Mouse (Mus musculus): ENCODE data around the gene Rps16. TPM values are rescaled to one million over a fixed set of nuclear protein-coding genes. Genes with fewer than 3 reads are reported as not detected.
"Not testable (repeated sequence)": the region's sequence is repeated elsewhere in the genome, so short reads cannot be mapped to it uniquely, and the experiment has no call there.

Gene Rps16
- total and polyA plus RNA-seq, 2 experiments from 2014 or later: 154 to 575 TPM

GRCm38 (mm10) chr7:28382347-28382951, 32.0 kb downstream of the Rps16 start:
- Histone ChIP-seq H3K4me1 (ENCODE audit: insufficient read depth, low read length) (peaks cover 7% of the 10 kb centered on the region), H3K27ac (peak overlapping the region; percentile 76; the same call in 1 of the 2 replicates), H3K9me3 (ENCODE audit: low read length) (no peaks in the 10 kb centered on the region), H3K27me3 (ENCODE audit: insufficient read depth, low read length) (no peaks in the 10 kb centered on the region), H3K36me3 (ENCODE audit: insufficient read depth, low read length) (no peaks in the 10 kb centered on the region; the same call in 1 of the 2 replicates), H3K4me2 (ENCODE audit: low read depth, low read length) (peak overlapping the region; percentile 49; the same call in 1 of the 2 replicates), H3K4me3 (ENCODE audit: low read length) (no peak overlapping the region), H3K9ac (replicated peaks; ENCODE audit: low read length) (no peak overlapping the region)
- ATAC-seq (no peak), DNase-seq (ENCODE audit: low spot score) (peak; percentile 17)
- WGBS: 54% methylated on average over 12 of the region's 12 CpGs
- TF ChIP-seq CTCF (IDR thresholded peaks at IDR 0.05; ENCODE audit: low read depth): no peak

GRCm38 (mm10) chr7:28382981-28383396, 32.5 kb downstream of the Rps16 start:
- peak overlapping the region; percentile 76; the same call in 1 of the 2 replicates for H3K27ac ChIP-seq
- DNase-seq (ENCODE audit: low spot score) (peak; percentile 10), ATAC-seq (no peak)
- 72% methylated on average over 11 of the region's 11 CpGs for WGBS
- H3K4me3 ChIP-seq (ENCODE audit: low read length): no peak overlapping the region
- peaks cover 5% of the 10 kb centered on the region for H3K4me1 ChIP-seq (ENCODE audit: insufficient read depth, low read length)
- no peak for TF ChIP-seq CTCF (IDR thresholded peaks at IDR 0.05; ENCODE audit: low read depth)
- H3K9ac ChIP-seq (replicated peaks; ENCODE audit: low read length): no peak overlapping the region
- H3K4me2 ChIP-seq (ENCODE audit: low read depth, low read length): no peak overlapping the region
- peaks cover 2% of the 10 kb centered on the region; the same call in 1 of the 2 replicates for H3K36me3 ChIP-seq (ENCODE audit: insufficient read depth, low read length)
- no peaks in the 10 kb centered on the region for H3K27me3 ChIP-seq (ENCODE audit: insufficient read depth, low read length)
- H3K9me3 ChIP-seq (ENCODE audit: low read length): no peaks in the 10 kb centered on the region

GRCm38 (mm10) chr7:28383606-28384005, 33.2 kb downstream of the Rps16 start:
- Histone ChIP-seq H3K36me3 (ENCODE audit: insufficient read depth, low read length) (peaks cover 8% of the 10 kb centered on the region; the same call in 1 of the 2 replicates), H3K9me3 (ENCODE audit: low read length) (no peaks in the 10 kb centered on the region), H3K4me3 (ENCODE audit: low read length) (no peak overlapping the region), H3K9ac (replicated peaks; ENCODE audit: low read length) (no peak overlapping the region), H3K4me1 (ENCODE audit: insufficient read depth, low read length) (no peaks in the 10 kb centered on the region), H3K27ac (no peak overlapping the region), H3K27me3 (ENCODE audit: insufficient read depth, low read length) (no peaks in the 10 kb centered on the region), H3K4me2 (ENCODE audit: low read depth, low read length) (no peak overlapping the region)
- no peak for DNase-seq (ENCODE audit: low spot score)
- 84% methylated on average over 4 of the region's 4 CpGs for WGBS
- TF ChIP-seq CTCF (IDR thresholded peaks at IDR 0.05; ENCODE audit: low read depth): no peak
- ATAC-seq: no peak

- Histone ChIP-seq H3K9me3 (ENCODE audit: low read length) (no peaks in the 10 kb centered on the region), H3K4me1 (ENCODE audit: insufficient read depth, low read length) (no peaks in the 10 kb centered on the region), H3K27me3 (ENCODE audit: insufficient read depth, low read length) (no peaks in the 10 kb centered on the region), H3K27ac (no peak overlapping the region), H3K9ac (replicated peaks; ENCODE audit: low read length) (no peak overlapping the region), H3K4me3 (ENCODE audit: low read length) (no peak overlapping the region), H3K4me2 (ENCODE audit: low read depth, low read length) (no peak overlapping the region), H3K36me3 (ENCODE audit: insufficient read depth, low read length) (peaks cover 12% of the 10 kb centered on the region; the same call in 1 of the 2 replicates)
- DNase-seq (ENCODE audit: low spot score) (no peak), ATAC-seq (no peak)
- 81% methylated on average over 6 of the region's 6 CpGs for WGBS
- no peak for TF ChIP-seq CTCF (IDR thresholded peaks at IDR 0.05; ENCODE audit: low read depth)
Measured at GRCm38 (mm10) chr7:28384162-28384561, 33.7 kb downstream of the Rps16 start.

- H3K9ac ChIP-seq (replicated peaks; ENCODE audit: low read length): no peak overlapping the region
- DNase-seq (ENCODE audit: low spot score) (no peak), ATAC-seq (no peak)
- no peaks in the 10 kb centered on the region for H3K9me3 ChIP-seq (ENCODE audit: low read length)
- H3K36me3 ChIP-seq (ENCODE audit: insufficient read depth, low read length): peaks cover 18% of the 10 kb centered on the region; the same call in 1 of the 2 replicates
- no peak for TF ChIP-seq CTCF (IDR thresholded peaks at IDR 0.05; ENCODE audit: low read depth)
- 90% methylated on average over 9 of the region's 9 CpGs for WGBS
- no peak overlapping the region for H3K27ac ChIP-seq
- H3K27me3 ChIP-seq (ENCODE audit: insufficient read depth, low read length): no peaks in the 10 kb centered on the region
- no peak overlapping the region for H3K4me2 ChIP-seq (ENCODE audit: low read depth, low read length)
- H3K4me3 ChIP-seq (ENCODE audit: low read length): no peak overlapping the region
- no peaks in the 10 kb centered on the region for H3K4me1 ChIP-seq (ENCODE audit: insufficient read depth, low read length)
Measured at GRCm38 (mm10) chr7:28385196-28385595, 34.7 kb downstream of the Rps16 start.

- Histone ChIP-seq H3K9me3 (ENCODE audit: low read length) (no peaks in the 10 kb centered on the region), H3K27ac (no peak overlapping the region), H3K4me1 (ENCODE audit: insufficient read depth, low read length) (no peaks in the 10 kb centered on the region), H3K4me3 (ENCODE audit: low read length) (no peak overlapping the region), H3K27me3 (ENCODE audit: insufficient read depth, low read length) (no peaks in the 10 kb centered on the region), H3K36me3 (ENCODE audit: insufficient read depth, low read length) (peaks cover 23% of the 10 kb centered on the region; the same call in 1 of the 2 replicates), H3K9ac (replicated peaks; ENCODE audit: low read length) (no peak overlapping the region), H3K4me2 (ENCODE audit: low read depth, low read length) (no peak overlapping the region)
- no peak for TF ChIP-seq CTCF (IDR thresholded peaks at IDR 0.05; ENCODE audit: low read depth)
- WGBS: 86% methylated on average over 7 of the region's 7 CpGs
- DNase-seq (ENCODE audit: low spot score): no peak
- no peak for ATAC-seq
Measured at GRCm38 (mm10) chr7:28386007-28386406, 35.6 kb downstream of the Rps16 start.

GRCm38 (mm10) chr7:28386462-28386861, 36.0 kb downstream of the Rps16 start:
- H3K9ac ChIP-seq (replicated peaks; ENCODE audit: low read length): no peak overlapping the region
- H3K27me3 ChIP-seq (ENCODE audit: insufficient read depth, low read length): no peaks in the 10 kb centered on the region
- peak; percentile 65 for ATAC-seq

GRCm38 (mm10) chr7:28386877-28387276, 36.4 kb downstream of the Rps16 start:
- not testable (repeated sequence) for H3K4me2 ChIP-seq (ENCODE audit: low read depth, low read length); H3K4me3 ChIP-seq (ENCODE audit: low read length); H3K27me3 ChIP-seq (ENCODE audit: insufficient read depth, low read length); H3K9ac ChIP-seq (replicated peaks; ENCODE audit: low read length); H3K4me1 ChIP-seq (ENCODE audit: insufficient read depth, low read length); DNase-seq (ENCODE audit: low spot score); H3K9me3 ChIP-seq (ENCODE audit: low read length); H3K27ac ChIP-seq; ATAC-seq
- peaks cover 23% of the 10 kb centered on the region; the same call in 1 of the 2 replicates for H3K36me3 ChIP-seq (ENCODE audit: insufficient read depth, low read length)
- 83% methylated on average over 6 of the region's 6 CpGs for WGBS

More at GRCm38 (mm10) chr7:28386462-28386861, 36.0 kb downstream of the Rps16 start:
- peak; percentile 87 for DNase-seq (ENCODE audit: low spot score)
- Histone ChIP-seq H3K4me1 (ENCODE audit: insufficient read depth, low read length) (0 out of 2 replicates have a peak, but pooled peaks cover 1% of the 10 kb centered on the region), H3K4me3 (ENCODE audit: low read length) (no peak overlapping the region), H3K9me3 (ENCODE audit: low read length) (no peaks in the 10 kb centered on the region), H3K4me2 (ENCODE audit: low read depth, low read length) (no peak overlapping the region), H3K36me3 (ENCODE audit: insufficient read depth, low read length) (peaks cover 23% of the 10 kb centered on the region; the same call in 1 of the 2 replicates), H3K27ac (no peak overlapping the region)
- TF ChIP-seq CTCF (IDR thresholded peaks at IDR 0.05; ENCODE audit: low read depth): peak; percentile 89
- WGBS: 20% methylated on average over 4 of the region's 4 CpGs

GRCm38 (mm10) chr7:28387384-28387783, 36.9 kb downstream of the Rps16 start:
- not testable (repeated sequence) for H3K27ac ChIP-seq; H3K27me3 ChIP-seq (ENCODE audit: insufficient read depth, low read length); DNase-seq (ENCODE audit: low spot score); H3K4me1 ChIP-seq (ENCODE audit: insufficient read depth, low read length); H3K4me3 ChIP-seq (ENCODE audit: low read length); ATAC-seq; H3K9me3 ChIP-seq (ENCODE audit: low read length); H3K4me2 ChIP-seq (ENCODE audit: low read depth, low read length); H3K9ac ChIP-seq (replicated peaks; ENCODE audit: low read length)
- H3K36me3 ChIP-seq (ENCODE audit: insufficient read depth, low read length): peaks cover 23% of the 10 kb centered on the region; the same call in 1 of the 2 replicates
- 86% methylated on average over 7 of the region's 7 CpGs for WGBS

All from hindbrain, postnatal 0 days (tissue).